In genomic region chr3:144164665-144165385, GRCm38 (mm10) we compare ENCODE assay signal across 8 mouse cellular contexts. TPM values are rescaled to one million over a fixed set of nuclear protein-coding genes. Genes with fewer than 3 reads are reported as not detected.
DNase-seq lines count a peak whose midpoint lies in the region; ATAC-seq and TF ChIP-seq lines count a peak whose summit lies in the region.

No protein-coding gene starts in this region.

- no peaks in the 10 kb centered on the region for H3K36me3 ChIP-seq in heart, postnatal 0 days (replicated peaks; ENCODE audit: control insufficient read depth, insufficient read depth, low read length)

- 52% methylated on average over 9 of the region's 9 CpGs for WGBS in heart, postnatal 0 days
- WGBS in lung, adult 2 months: 64% methylated on average over 9 of the region's 9 CpGs

- H3K4me3 ChIP-seq in heart, postnatal 0 days (ENCODE audit: low read depth, low read length): no peak overlapping the region
- no peak overlapping the region for H3K4me3 ChIP-seq in lung, adult 2 months (replicated peaks; ENCODE audit: extremely low read depth, low read depth, low read length)

- no peaks in the 10 kb centered on the region for H3K9me3 ChIP-seq in heart, postnatal 0 days (replicated peaks; ENCODE audit: control insufficient read depth, low read length)

- no peaks in the 10 kb centered on the region for H3K27me3 ChIP-seq in heart, postnatal 0 days (ENCODE audit: control insufficient read depth, insufficient read depth, low read length)

- peaks cover 9% of the 10 kb centered on the region; the same call in 1 of the 2 replicates for H3K4me1 ChIP-seq in heart, postnatal 0 days (ENCODE audit: control insufficient read depth, insufficient read depth)
- no peaks in the 10 kb centered on the region for H3K4me1 ChIP-seq in lung, adult 2 months (ENCODE audit: control insufficient read depth, insufficient read depth, low read length)

- no peak overlapping the region for H3K4me2 ChIP-seq in heart, postnatal 0 days (ENCODE audit: low read depth, low read length)

- peak; percentile 55 for DNase-seq in MN1 (ENCODE audit: low spot score)
- peak; percentile 87 for DNase-seq in adrenal gland, adult 2 months
- peak; percentile 30 for DNase-seq in heart, postnatal 0 days (ENCODE audit: low spot score)
- peak; percentile 38 for DNase-seq in lung, adult 2 months
- no peak for DNase-seq in left cerebral cortex, adult 8-10 months (ENCODE audit: low spot score in 2 of 2)
- no peak for DNase-seq in frontal cortex, postnatal 25 days (ENCODE audit: low spot score in 2 of 2)

- H3K9ac ChIP-seq in heart, postnatal 0 days (replicated peaks; ENCODE audit: low read depth, low read length): no peak overlapping the region

- peak; percentile 67; the same call in 1 of the 2 replicates for ATAC-seq in heart, postnatal 0 days (ENCODE audit: insufficient read depth, low read depth)
- no peak for ATAC-seq in activated CD4-positive, CD25-positive, alpha-beta regulatory T cell, adult 4 months
- ATAC-seq in granulocyte monocyte progenitor cell, adult 5-6 weeks (replicated peaks; ENCODE audit: poor library complexity, severe bottlenecking): no peak

- TF ChIP-seq EP300 in heart, postnatal 0 days (IDR thresholded peaks at IDR 0.05; ENCODE audit: low read depth): no peak

- no peak overlapping the region for H3K27ac ChIP-seq in heart, postnatal 0 days (ENCODE audit: low read depth)

- TF ChIP-seq CTCF in heart, postnatal 0 days (IDR thresholded peaks at IDR 0.05; ENCODE audit: low read depth): no peak
- no peak for TF ChIP-seq CTCF in lung, adult 2 months (IDR thresholded peaks at IDR 0.05; ENCODE audit: insufficient read depth, low read length)

- TF ChIP-seq POLR2A in lung, adult 2 months (IDR thresholded peaks at IDR 0.05; ENCODE audit: borderline replicate concordance, extremely low read depth, low read depth, low read length): no peak

RNA-seq across cellular contexts. Expression of gene Lmo4, which starts 40.2 kb away (rescaled TPM):
- 10 to 100 TPM; 59.0 to 93.4 TPM for total RNA-seq in adrenal gland, adult 2 months (2021)
- 103 and 112 TPM in 2 replicates for polyA plus RNA-seq in adrenal gland, adult 2 months (2012; rRNA removed)
- 61.9 and 65.8 TPM in 2 replicates for total RNA-seq in heart, postnatal 0 days (2014; rRNA removed; ENCODE audit: low replicate concordance)
- 34.7 and 38.9 TPM in 2 replicates for polyA plus RNA-seq in heart, postnatal 0 days (2015; fragmentation: Nextera tagmentation; extraction: Ambion mirVana)
- 68.5 and 71.7 TPM in 2 replicates for polyA plus RNA-seq in lung, adult 2 months (2012; rRNA removed)
- 10 to 100 TPM in 1 of 2 experiments, 1 to 10 TPM in 1; 8.6 to 12.0 TPM for polyA plus RNA-seq in activated CD4-positive, CD25-positive, alpha-beta regulatory T cell, adult 4 months (2017; shearing (Covaris generic))
- 100 to 1,000 TPM; 234 to 286 (median 267) TPM for total RNA-seq in left cerebral cortex, adult 8-10 months (2022)
- total RNA-seq in granulocyte monocyte progenitor cell, adult 5-6 weeks (2014; fragmentation: Nextera tagmentation): 116 and 130 TPM in 2 replicates
- total RNA-seq in granulocyte monocyte progenitor cell, adult 5-6 weeks (2017): 34.5 and 45.1 TPM in 2 replicates

Comparison
In these comparisons a context has a peak if more than half of its experiments do, and no peak if none do; other contexts are left out.
1. DNase-seq: peak in MN1 (single experiment), adrenal gland, adult 2 months (single experiment), heart, postnatal 0 days (single experiment) and lung, adult 2 months (single experiment); none in left cerebral cortex, adult 8-10 months (0 of 2) and frontal cortex, postnatal 25 days (0 of 2).